Mouse (Mus musculus) embryonic fibroblast, embryonic 13.5 days (primary cell): ENCODE data around the gene Hpcal1.

Experiments
- CTCF ChIP-seq: IDR thresholded peaks from 2 replicates; pipeline ENCODE4 v1.5.1; 2011; ENCODE audit warnings: mild to moderate bottlenecking, control low read depth, low read length, moderate library complexity, borderline replicate concordance; ENCODE audit not compliant: insufficient read depth
- POLR2A ChIP-seq: IDR thresholded peaks from 2 replicates; pipeline ENCODE4 v1.6.1; 2011; ENCODE audit warnings: low read depth, mild to moderate bottlenecking, control low read depth, low read length, moderate library complexity

DNA sequence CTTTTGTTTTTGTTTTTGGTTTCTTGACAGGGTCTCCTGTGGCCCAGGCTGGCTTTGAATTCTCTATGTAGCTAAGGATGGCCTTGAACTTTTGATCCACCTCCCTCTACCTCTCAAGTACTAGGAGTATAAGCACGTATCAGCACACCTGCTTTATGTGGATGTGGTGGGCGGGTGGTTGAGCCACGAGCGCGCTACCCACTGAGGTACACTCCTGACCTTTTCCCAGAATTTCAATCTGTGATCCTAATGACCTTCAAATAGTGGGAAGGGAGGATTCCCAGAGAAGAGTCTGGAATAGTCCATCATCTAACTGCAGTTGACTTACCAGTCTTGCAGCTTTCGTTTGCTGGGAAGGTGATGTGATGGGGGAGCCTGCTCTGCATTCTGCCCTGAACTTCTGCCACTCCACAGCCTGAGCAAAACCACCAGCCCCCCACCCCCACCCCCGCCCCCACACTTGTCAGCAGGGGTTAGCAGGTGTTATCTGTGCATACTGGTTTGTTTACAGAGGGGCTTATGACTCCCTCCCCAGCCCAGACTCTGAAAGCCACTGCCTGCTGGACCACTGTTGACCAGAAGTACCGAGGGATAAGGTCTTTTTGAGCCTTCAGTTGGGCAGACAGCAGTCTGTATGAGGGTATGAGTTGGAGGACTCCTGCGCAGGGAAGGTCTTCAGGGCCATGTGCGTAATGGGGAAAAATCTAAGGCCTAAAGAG is 46.4 kb downstream of the Hpcal1 start:
- no peak for TF ChIP-seq CTCF
- TF ChIP-seq POLR2A, result no peak
